ENCODE assay signal across 23 mouse cellular contexts in genomic region chr12:118147521-118148033, GRCm38 (mm10). TPM values are rescaled to one million over a fixed set of nuclear protein-coding genes. Genes with fewer than 3 reads are reported as not detected.
DNase-seq lines count a peak whose midpoint lies in the region; ATAC-seq and TF ChIP-seq lines count a peak whose summit lies in the region.
"Had no signal": no experiment of that assay in that cellular context is flagged by ENCODE, and none has a peak within 500 bp of the region (broad histone marks: within the 10 kb centered on the region; RNA-seq: fewer than 3 reads in every experiment).

No protein-coding gene starts in this region.

- no peak overlapping the region for H3K4me3 ChIP-seq in intestine, embryonic 15.5 days (replicated peaks)
- no peak overlapping the region for H3K4me3 ChIP-seq in intestine, postnatal 0 days (ENCODE audit: low read depth, low read length)
- H3K4me3 ChIP-seq in midbrain, embryonic 11.5 days (ENCODE audit: low read depth, low read length): no peak overlapping the region
- no peak overlapping the region for H3K4me3 ChIP-seq in midbrain, embryonic 16.5 days (ENCODE audit: low read depth, low read length)
- H3K4me3 ChIP-seq: gastrocnemius, adult 2 months; hindbrain, embryonic 12.5 days had no signal

- H3K27me3 ChIP-seq in intestine, embryonic 15.5 days (replicated peaks): no peaks in the 10 kb centered on the region
- H3K27me3 ChIP-seq in intestine, postnatal 0 days (replicated peaks; ENCODE audit: control insufficient read depth, insufficient read depth, low read length): no peaks in the 10 kb centered on the region
- H3K27me3 ChIP-seq in midbrain, embryonic 11.5 days (ENCODE audit: control insufficient read depth, insufficient read depth, low read length): no peaks in the 10 kb centered on the region
- no peaks in the 10 kb centered on the region for H3K27me3 ChIP-seq in midbrain, embryonic 16.5 days (ENCODE audit: control insufficient read depth, insufficient read depth, low read depth, low read length)
- H3K27me3 ChIP-seq: hindbrain, embryonic 12.5 days; Patski had no signal

- DNase-seq in midbrain, embryonic 11.5 days (ENCODE audit: low spot score, missing footprints): peak; percentile 49
- DNase-seq in layer of hippocampus, postnatal 36 days: no peak
- DNase-seq in retina, embryonic 14.5 days (ENCODE audit: low spot score): no peak
- DNase-seq: adrenal gland, postnatal 10 days; adrenal gland, postnatal 36 days; cerebellum, adult 18-20 months; cerebellum, adult 9-10 months; cerebellum, postnatal 14 days; forebrain, postnatal 0 days; gastrocnemius, adult 2 months; gastrocnemius, postnatal 14 days; heart, adult 11 months had no signal

- WGBS in intestine, embryonic 15.5 days: 50% methylated on average over 2 of the region's 2 CpGs
- WGBS in intestine, postnatal 0 days: 41% methylated on average over 2 of the region's 2 CpGs
- 89% methylated on average over 2 of the region's 2 CpGs for WGBS in midbrain, embryonic 11.5 days
- WGBS in midbrain, embryonic 16.5 days: 96% methylated on average over 2 of the region's 2 CpGs

- no peak overlapping the region for H3K9ac ChIP-seq in intestine, embryonic 15.5 days
- no peak overlapping the region for H3K9ac ChIP-seq in intestine, postnatal 0 days (ENCODE audit: low read depth, low read length)
- H3K9ac ChIP-seq in midbrain, embryonic 11.5 days (ENCODE audit: low read length): no peak overlapping the region
- no peak overlapping the region for H3K9ac ChIP-seq in midbrain, embryonic 16.5 days (ENCODE audit: low read depth, low read length)
- H3K9ac ChIP-seq: forebrain, postnatal 0 days; hindbrain, embryonic 12.5 days had no signal

- H3K9me3 ChIP-seq in intestine, embryonic 15.5 days: no peaks in the 10 kb centered on the region
- H3K9me3 ChIP-seq in intestine, postnatal 0 days (ENCODE audit: control insufficient read depth): no peaks in the 10 kb centered on the region
- no peaks in the 10 kb centered on the region for H3K9me3 ChIP-seq in midbrain, embryonic 11.5 days (ENCODE audit: control insufficient read depth, low read length)
- no peaks in the 10 kb centered on the region for H3K9me3 ChIP-seq in midbrain, embryonic 16.5 days (replicated peaks; ENCODE audit: control insufficient read depth, low read length, poor library complexity, severe bottlenecking)
- H3K9me3 ChIP-seq: hindbrain, embryonic 12.5 days had no signal

- TF ChIP-seq CTCF in intestine, postnatal 0 days (IDR thresholded peaks at IDR 0.05; ENCODE audit: low read depth): no peak

- H3K36me3 ChIP-seq in intestine, embryonic 15.5 days: no peaks in the 10 kb centered on the region
- no peaks in the 10 kb centered on the region for H3K36me3 ChIP-seq in intestine, postnatal 0 days (ENCODE audit: control insufficient read depth, insufficient read depth)
- H3K36me3 ChIP-seq in midbrain, embryonic 11.5 days (ENCODE audit: control insufficient read depth, insufficient read depth, low read length): no peaks in the 10 kb centered on the region
- H3K36me3 ChIP-seq in midbrain, embryonic 16.5 days (ENCODE audit: control insufficient read depth, insufficient read depth, low read length): no peaks in the 10 kb centered on the region
- H3K36me3 ChIP-seq: hindbrain, embryonic 12.5 days had no signal

- no peak overlapping the region for H3K4me2 ChIP-seq in intestine, embryonic 15.5 days (replicated peaks)
- no peak overlapping the region for H3K4me2 ChIP-seq in intestine, postnatal 0 days (replicated peaks; ENCODE audit: low read depth)
- H3K4me2 ChIP-seq in midbrain, embryonic 11.5 days: no peak overlapping the region
- no peak overlapping the region for H3K4me2 ChIP-seq in midbrain, embryonic 16.5 days (ENCODE audit: low read length)
- H3K4me2 ChIP-seq: heart, embryonic 11.5 days; hindbrain, embryonic 12.5 days had no signal

- H3K4me1 ChIP-seq in intestine, embryonic 15.5 days (replicated peaks): no peaks in the 10 kb centered on the region
- H3K4me1 ChIP-seq in intestine, postnatal 0 days (replicated peaks; ENCODE audit: control insufficient read depth, insufficient read depth, low read length): no peaks in the 10 kb centered on the region
- no peaks in the 10 kb centered on the region for H3K4me1 ChIP-seq in midbrain, embryonic 11.5 days (ENCODE audit: control insufficient read depth, insufficient read depth, low read length)
- H3K4me1 ChIP-seq in midbrain, embryonic 16.5 days (ENCODE audit: control insufficient read depth, insufficient read depth, low read length): no peaks in the 10 kb centered on the region
- H3K4me1 ChIP-seq: hindbrain, embryonic 12.5 days had no signal

- no peak overlapping the region for H3K27ac ChIP-seq in intestine, embryonic 15.5 days
- no peak overlapping the region for H3K27ac ChIP-seq in intestine, postnatal 0 days (ENCODE audit: low read depth, low read length)
- H3K27ac ChIP-seq in midbrain, embryonic 11.5 days (ENCODE audit: low read depth, low read length): no peak overlapping the region
- no peak overlapping the region for H3K27ac ChIP-seq in midbrain, embryonic 16.5 days (ENCODE audit: low read length)
- H3K27ac ChIP-seq: gastrocnemius, adult 2 months; hindbrain, embryonic 12.5 days had no signal

- peak; percentile 49; the same call in 1 of the 2 replicates for ATAC-seq in intestine, embryonic 15.5 days
- ATAC-seq in intestine, postnatal 0 days: no peak
- ATAC-seq in midbrain, embryonic 11.5 days (ENCODE audit: low FRiP score): no peak
- no peak for ATAC-seq in midbrain, embryonic 16.5 days
- ATAC-seq in megakaryocyte progenitor cell, adult 5-6 weeks (replicated peaks; ENCODE audit: poor library complexity): peak; percentile 37; the same call in 1 of the 2 replicates
- ATAC-seq: forebrain, embryonic 14.5 days; forebrain, postnatal 0 days; Patski had no signal

RNA-seq across cellular contexts. Expression of gene Dnah11, which starts 51.3 kb away (rescaled TPM):
- polyA plus RNA-seq in intestine, embryonic 15.5 days (2015; fragmentation: Nextera tagmentation; extraction: Ambion mirVana): 0.09 TPM in 2 replicates
- 0.01 and 0.08 TPM in 2 replicates for polyA plus RNA-seq in intestine, postnatal 0 days (2015; fragmentation: Nextera tagmentation; extraction: Ambion mirVana)
- polyA plus RNA-seq in midbrain, embryonic 11.5 days (2014; fragmentation: Nextera tagmentation; extraction: Ambion mirVana): 0.29 and 0.37 TPM in 2 replicates
- polyA plus RNA-seq in midbrain, embryonic 16.5 days (2015; fragmentation: Nextera tagmentation; extraction: Ambion mirVana): 0.19 and 0.46 TPM in 2 replicates
- 0.05 TPM in 1 of 2 replicates, not detected in the other for total RNA-seq in megakaryocyte progenitor cell, adult 5-6 weeks (2015)
- under 0.01 and 0.07 TPM in 2 replicates for total RNA-seq in megakaryocyte progenitor cell, adult 5-6 weeks (2017)
- total RNA-seq in layer of hippocampus, postnatal 36 days (2021): 1 to 10 TPM in 1 of 2 experiments, under 1 TPM in 1; 0.72 to 1.4 TPM
- total RNA-seq: gastrocnemius, adult 2 months; heart, postnatal 25 days had no signal
- polyA plus RNA-seq: heart, embryonic 14.5 days; heart, postnatal 0 days; Patski had no signal

Comparison
In these comparisons a context has a peak if more than half of its experiments do, and no peak if none do; other contexts are left out.
1. ATAC-seq: peak in intestine, embryonic 15.5 days (single experiment) and megakaryocyte progenitor cell, adult 5-6 weeks (single experiment); none in intestine, postnatal 0 days (single experiment), midbrain, embryonic 11.5 days (single experiment) and midbrain, embryonic 16.5 days (single experiment).